Mouse (Mus musculus) Patski (cell line): Measurements from ENCODE around the gene Nckipsd. TPM values are rescaled to one million over a fixed set of nuclear protein-coding genes. Genes with fewer than 3 reads are reported as not detected.

Experiments
- ATAC-seq: fragments of 100-300 bp; one replicate; pipeline ENCODE4 v1.8.0; 2021
- CTCF ChIA-PET: fragments of 350-600 bp; sonication (Branson Sonifier 250); formaldehyde crosslinking; loops from one replicate; lab custom pipeline; 2022; ENCODE audit warnings: inconsistent platforms; lab: Charles Lee
- POLR2A ChIA-PET: fragments of 350-600 bp; sonication (Branson Sonifier 250); formaldehyde crosslinking; loops from one replicate; lab custom pipeline; 2022; ENCODE audit warnings: antibody characterized with exemption, inconsistent platforms; lab: Charles Lee
- DNase-seq: peaks from one replicate; pipeline ENCODE4 v3.0.0-alpha.2; 2011; ENCODE audit warnings: low read depth, low spot score
- H3K27me3 ChIP-seq: fragments of 371-371 bp; one replicate; pipeline ENCODE4 v1.5.1; 2021
- CTCF ChIP-seq: fragments of 100-300 bp; IDR thresholded peaks from one replicate; pipeline ENCODE4 v1.5.1; 2021
- in situ Hi-C: fragments of 300-500 bp; cut with MboI; formaldehyde crosslinking; loops from 3 replicates; pipeline ENCODE4 v1.11.1; 2018; ENCODE audit warnings: low pct_unique_long_range_greater_than_20kb, mixed read lengths
- polyA plus RNA-seq: library from polyadenylated mRNA; unstranded; gene quantifications from one replicate; pipeline ENCODE4 v1.2.3, GENCODE M21; 2021

The Nckipsd gene
- polyA plus RNA-seq, 1 experiment from 2014 or later = 15.9 TPM

DNA sequence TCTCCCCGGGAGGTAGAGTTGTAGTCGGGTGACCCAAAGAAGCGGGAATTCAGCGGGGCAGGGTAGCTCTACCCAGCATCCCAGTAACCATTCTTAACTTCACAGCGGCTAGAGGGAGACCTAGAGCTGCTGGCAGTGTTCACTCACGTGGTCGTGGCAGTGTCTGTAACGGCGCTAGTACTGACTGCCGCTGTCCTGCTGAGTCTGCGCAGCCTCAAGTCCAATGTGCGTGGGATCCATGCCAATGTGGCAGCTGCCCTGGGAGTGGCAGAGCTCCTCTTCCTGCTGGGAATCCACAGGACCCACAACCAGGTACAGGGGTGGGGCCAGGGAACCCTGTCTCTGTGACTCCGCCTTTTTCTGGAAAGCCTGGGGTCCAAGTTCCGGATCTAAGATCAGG lies 34.8 kb downstream of the Nckipsd start:
- TF ChIP-seq CTCF = no peak
- ChIA-PET CTCF (no interaction called here), POLR2A (interaction anchor here (0.6 kb wide), 1 partner anchor 103 kb away, joined by 4 read pairs; no protein-coding TSS in a partner anchor)
- ATAC-seq = no peak
- DNase-seq = no peak
- peaks cover 32% of the 10 kb centered on the region for H3K27me3 ChIP-seq
- in situ Hi-C loops = no loop called here

- peaks cover 25% of the 10 kb centered on the region for H3K27me3 ChIP-seq
- POLR2A ChIA-PET = no interaction called here
- ATAC-seq (no peak), DNase-seq (no peak)
- in situ Hi-C loops = no loop called here
- CTCF ChIA-PET = no interaction called here
- no peak for TF ChIP-seq CTCF
Measured at GRCm38 (mm10) chr9:108845390-108845789, 37.2 kb downstream of the Nckipsd start.

GRCm38 (mm10) chr9:108847374-108847773 lies 39.2 kb downstream of the Nckipsd start:
- TF ChIP-seq CTCF = no peak
- no peak for ATAC-seq
- no peak for DNase-seq
- ChIA-PET CTCF (interaction anchor here (1.3 kb wide), 1 partner anchor 82 kb away, joined by 3 read pairs; no protein-coding TSS in a partner anchor), POLR2A (no interaction called here)
- in situ Hi-C loops = no loop called here
- H3K27me3 ChIP-seq = peaks cover 8% of the 10 kb centered on the region

GRCm38 (mm10) chr9:108848419-108848818 lies 40.3 kb downstream of the Nckipsd start:
- no peak for TF ChIP-seq CTCF
- CTCF ChIA-PET = no interaction called here
- POLR2A ChIA-PET = interaction anchor here (0.5 kb wide), 1 partner anchor 70 kb away, joined by 4 read pairs; no protein-coding TSS in a partner anchor
- no peak for DNase-seq
- no peak for ATAC-seq
- no peaks in the 10 kb centered on the region for H3K27me3 ChIP-seq
- in situ Hi-C loops = no loop called here

DNA sequence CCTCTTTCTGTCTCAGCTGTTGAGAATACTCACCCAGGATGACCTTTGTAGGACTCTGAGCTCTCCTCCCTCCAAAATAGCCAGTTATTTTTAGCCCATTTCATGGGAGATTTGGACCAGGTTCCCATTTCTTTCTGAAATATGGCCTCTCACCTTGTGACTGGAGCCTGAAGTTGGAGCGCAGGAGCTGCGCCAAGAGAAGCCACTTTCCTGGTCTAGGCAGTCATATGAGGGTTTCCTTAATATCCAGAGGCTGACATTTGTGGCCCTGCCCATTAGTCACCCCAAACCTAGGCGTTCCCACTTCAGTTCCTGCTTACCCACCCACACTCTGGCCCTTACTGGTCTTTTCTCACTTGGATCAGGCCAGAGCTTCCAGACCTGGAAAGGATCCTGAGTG lies 44.8 kb downstream of the Nckipsd start, which contains the start of gene Slc26a6:
TSS of gene Slc26a6 (plus strand) at position 308 of the 400 bp plus-strand sequence.
- ChIA-PET POLR2A (interaction anchor here (0.7 to 0.8 kb wide), 2 partner anchors 66 to 70 kb away, joined by 4 to 6 read pairs; no protein-coding TSS in a partner anchor), CTCF (no interaction called here)
- in situ Hi-C loops = no loop called here
- H3K27me3 ChIP-seq = no peaks in the 10 kb centered on the region
- TF ChIP-seq CTCF = no peak
- ATAC-seq = no peak
- no peak for DNase-seq

- CTCF ChIA-PET = no interaction called here
- POLR2A ChIA-PET = interaction anchor here (0.7 to 0.8 kb wide), 2 partner anchors 66 to 71 kb away, joined by 4 to 6 read pairs; no protein-coding TSS in a partner anchor
- DNase-seq (peak; percentile 79), ATAC-seq (peak; percentile 93)
- in situ Hi-C loops = no loop called here
- no peak for TF ChIP-seq CTCF
- H3K27me3 ChIP-seq = no peaks in the 10 kb centered on the region
Measured at GRCm38 (mm10) chr9:108853635-108854240, 45.6 kb downstream of the Nckipsd start.

- in situ Hi-C loops = no loop called here
- H3K27me3 ChIP-seq = no peaks in the 10 kb centered on the region
- ATAC-seq (peak; percentile 96), DNase-seq (peak; percentile 48)
- ChIA-PET POLR2A (no interaction called here), CTCF (no interaction called here)
- no peak for TF ChIP-seq CTCF
Measured at GRCm38 (mm10) chr9:108854241-108854696, 46.1 kb downstream of the Nckipsd start.

- POLR2A ChIA-PET = no interaction called here
- in situ Hi-C loops = no loop called here
- no peak for TF ChIP-seq CTCF
- DNase-seq (no peak), ATAC-seq (no peak)
- CTCF ChIA-PET = no interaction called here
- H3K27me3 ChIP-seq = no peaks in the 10 kb centered on the region
Measured at GRCm38 (mm10) chr9:108855335-108855734, 47.2 kb downstream of the Nckipsd start.

- ChIA-PET POLR2A (no interaction called here), CTCF (interaction anchor here (1.1 to 2.0 kb wide), 2 partner anchors 29 to 54 kb away, joined by 3 to 6 read pairs; no protein-coding TSS in a partner anchor)
- no peaks in the 10 kb centered on the region for H3K27me3 ChIP-seq
- in situ Hi-C loops = no loop called here
- DNase-seq = no peak
- no peak for ATAC-seq
- no peak for TF ChIP-seq CTCF
Measured at GRCm38 (mm10) chr9:108858792-108859527, 50.8 kb downstream of the Nckipsd start.

Other genes with a start within 250 kb of the Nckipsd start
- gene Impdh2, start 248.1 kb upstream of the Nckipsd start, polyA plus RNA-seq = 93.3 TPM
- 58.4 TPM for gene Ndufaf3, start 240.9 kb upstream of the Nckipsd start, polyA plus RNA-seq
- 153 TPM for gene Dalrd3, start 238.5 kb upstream of the Nckipsd start, polyA plus RNA-seq
- 60.6 TPM for gene Wdr6, start 229.6 kb upstream of the Nckipsd start, polyA plus RNA-seq
- gene P4htm, start 210.7 kb upstream of the Nckipsd start, polyA plus RNA-seq = 8.6 TPM
- gene Arih2, start 159.0 kb upstream of the Nckipsd start, polyA plus RNA-seq = 43.7 TPM
- 48.1 TPM for gene Slc25a20, start 146.3 kb upstream of the Nckipsd start, polyA plus RNA-seq
- gene Prkar2a, start 119.1 kb upstream of the Nckipsd start, polyA plus RNA-seq = 30.9 TPM
- gene Ip6k2, start 24.6 kb upstream of the Nckipsd start, polyA plus RNA-seq = 89.9 TPM
- gene Celsr3, start 18.0 kb downstream of the Nckipsd start, polyA plus RNA-seq = 0.06 TPM
- 7.8 TPM for gene Slc26a6, start 44.9 kb downstream of the Nckipsd start, polyA plus RNA-seq
- not detected for gene Tmem89, start 106.3 kb downstream of the Nckipsd start, polyA plus RNA-seq
- 440 TPM for gene Uqcrc1, start 128.3 kb downstream of the Nckipsd start, polyA plus RNA-seq
- 9.1 TPM for gene Col7a1, start 145.2 kb downstream of the Nckipsd start, polyA plus RNA-seq
- 0.18 TPM for gene Ucn2, start 177.6 kb downstream of the Nckipsd start, polyA plus RNA-seq
- gene Pfkfb4, start 183.4 kb downstream of the Nckipsd start, polyA plus RNA-seq = 7.2 TPM
- gene Shisa5, start 230.2 kb downstream of the Nckipsd start, polyA plus RNA-seq = 86.9 TPM